23 mouse cellular contexts compared by ENCODE assay signal in genomic region chr17:16633426-16633825, GRCm38 (mm10).
DNase-seq lines count a peak whose midpoint lies in the region; ATAC-seq lines count a peak whose summit lies in the region.
"Had no signal": no experiment of that assay in that cellular context is flagged by ENCODE, and none has a peak within 500 bp of the region (broad histone marks: within the 10 kb centered on the region; RNA-seq: fewer than 3 reads in every experiment).

No protein-coding gene starts in this region.

- H3K9me3 ChIP-seq in embryonic facial prominence, embryonic 11.5 days (replicated peaks; ENCODE audit: control insufficient read depth, low read length): no peaks in the 10 kb centered on the region
- no peaks in the 10 kb centered on the region for H3K9me3 ChIP-seq in embryonic facial prominence, embryonic 10.5 days
- no peaks in the 10 kb centered on the region for H3K9me3 ChIP-seq in limb, embryonic 13.5 days
- no peaks in the 10 kb centered on the region; the same call in 1 of the 2 replicates for H3K9me3 ChIP-seq in limb, embryonic 10.5 days (replicated peaks)
- H3K9me3 ChIP-seq in embryonic facial prominence, embryonic 14.5 days (ENCODE audit: control insufficient read depth, low read length): no peaks in the 10 kb centered on the region
- H3K9me3 ChIP-seq: embryonic facial prominence, embryonic 13.5 days; hindbrain, embryonic 12.5 days; liver, embryonic 12.5 days; midbrain, embryonic 10.5 days; neural tube, embryonic 13.5 days had no signal

- H3K4me1 ChIP-seq in embryonic facial prominence, embryonic 11.5 days (ENCODE audit: control insufficient read depth, insufficient read depth, low read length): no peaks in the 10 kb centered on the region
- no peaks in the 10 kb centered on the region for H3K4me1 ChIP-seq in embryonic facial prominence, embryonic 10.5 days
- H3K4me1 ChIP-seq in limb, embryonic 13.5 days: no peaks in the 10 kb centered on the region
- no peaks in the 10 kb centered on the region for H3K4me1 ChIP-seq in limb, embryonic 10.5 days
- H3K4me1 ChIP-seq in embryonic facial prominence, embryonic 14.5 days (ENCODE audit: control insufficient read depth, insufficient read depth, low read length): no peaks in the 10 kb centered on the region
- H3K4me1 ChIP-seq: embryonic facial prominence, embryonic 13.5 days; hindbrain, embryonic 12.5 days; liver, embryonic 12.5 days; midbrain, embryonic 10.5 days; neural tube, embryonic 13.5 days had no signal

- DNase-seq in embryonic facial prominence, embryonic 11.5 days (ENCODE audit: low spot score): peak; percentile 4
- no peak for DNase-seq in embryonic facial prominence, embryonic 10.5 days (ENCODE audit: low spot score)
- no peak for DNase-seq in limb, embryonic 10.5 days (ENCODE audit: low spot score)
- DNase-seq in MEL-GATA-1-ER (ENCODE audit: extremely low read depth, low read depth): peak; percentile 2
- DNase-seq in embryonic facial prominence, embryonic 14.5 days (ENCODE audit: low spot score): peak; percentile 3
- DNase-seq in spleen, postnatal 14 days (ENCODE audit: low spot score in 2 of 2): no peak
- DNase-seq in urinary bladder, postnatal 36 days (ENCODE audit: low spot score in 2 of 2): no peak
- DNase-seq: adrenal gland, adult 2 months; cerebellum, adult 9-10 months; forebrain, postnatal 0 days; heart, postnatal 10 days; left cerebral cortex, postnatal 4 days; lung, adult 2 months; spleen, adult 18-20 months; thymus, adult 2 months had no signal

- H3K27ac ChIP-seq in embryonic facial prominence, embryonic 11.5 days (replicated peaks; ENCODE audit: low read depth, low read length): no peak overlapping the region
- H3K27ac ChIP-seq in embryonic facial prominence, embryonic 10.5 days (replicated peaks): no peak overlapping the region
- H3K27ac ChIP-seq in limb, embryonic 13.5 days: no peak overlapping the region
- H3K27ac ChIP-seq in limb, embryonic 10.5 days: no peak overlapping the region
- H3K27ac ChIP-seq in embryonic facial prominence, embryonic 14.5 days (replicated peaks; ENCODE audit: low read depth, low read length): no peak overlapping the region
- H3K27ac ChIP-seq: embryonic facial prominence, embryonic 13.5 days; hindbrain, embryonic 12.5 days; liver, embryonic 12.5 days; macrophage; midbrain, embryonic 10.5 days; neural tube, embryonic 13.5 days had no signal

- no peaks in the 10 kb centered on the region for H3K36me3 ChIP-seq in embryonic facial prominence, embryonic 11.5 days (replicated peaks; ENCODE audit: control insufficient read depth, insufficient read depth, low read depth, low read length)
- H3K36me3 ChIP-seq in embryonic facial prominence, embryonic 10.5 days (replicated peaks): no peaks in the 10 kb centered on the region
- H3K36me3 ChIP-seq in limb, embryonic 13.5 days: no peaks in the 10 kb centered on the region
- H3K36me3 ChIP-seq in limb, embryonic 10.5 days: no peaks in the 10 kb centered on the region
- H3K36me3 ChIP-seq in embryonic facial prominence, embryonic 14.5 days (ENCODE audit: control insufficient read depth, insufficient read depth, low read length): no peaks in the 10 kb centered on the region
- H3K36me3 ChIP-seq: embryonic facial prominence, embryonic 13.5 days; hindbrain, embryonic 12.5 days; liver, embryonic 12.5 days; midbrain, embryonic 10.5 days; neural tube, embryonic 13.5 days had no signal

- H3K4me3 ChIP-seq in embryonic facial prominence, embryonic 11.5 days (ENCODE audit: low read depth, low read length): no peak overlapping the region
- H3K4me3 ChIP-seq in embryonic facial prominence, embryonic 10.5 days: no peak overlapping the region
- no peak overlapping the region for H3K4me3 ChIP-seq in limb, embryonic 13.5 days
- no peak overlapping the region for H3K4me3 ChIP-seq in limb, embryonic 10.5 days
- no peak overlapping the region for H3K4me3 ChIP-seq in embryonic facial prominence, embryonic 14.5 days (ENCODE audit: low read depth, low read length)
- H3K4me3 ChIP-seq: embryonic facial prominence, embryonic 13.5 days; hindbrain, embryonic 12.5 days; liver, embryonic 12.5 days; midbrain, embryonic 10.5 days; neural tube, embryonic 13.5 days had no signal

- H3K4me2 ChIP-seq in embryonic facial prominence, embryonic 11.5 days (ENCODE audit: low read depth, low read length): no peak overlapping the region
- H3K4me2 ChIP-seq in limb, embryonic 13.5 days (replicated peaks): no peak overlapping the region
- H3K4me2 ChIP-seq in embryonic facial prominence, embryonic 14.5 days (ENCODE audit: low read depth, low read length): no peak overlapping the region
- H3K4me2 ChIP-seq: embryonic facial prominence, embryonic 13.5 days; heart, embryonic 11.5 days; hindbrain, embryonic 12.5 days; liver, embryonic 12.5 days; neural tube, embryonic 13.5 days had no signal

- ATAC-seq in embryonic facial prominence, embryonic 11.5 days (replicated peaks; ENCODE audit: insufficient number of reproducible peaks, low FRiP score, low TSS enrichment, low read depth): no peak
- peak; percentile 28; the same call in 1 of the 2 replicates for ATAC-seq in limb, embryonic 13.5 days (ENCODE audit: low FRiP score, low read depth)
- no peak for ATAC-seq in embryonic facial prominence, embryonic 14.5 days (ENCODE audit: low read depth)
- ATAC-seq: forebrain, postnatal 0 days; liver, embryonic 12.5 days had no signal

- H3K27me3 ChIP-seq in embryonic facial prominence, embryonic 11.5 days (ENCODE audit: control insufficient read depth, insufficient read depth, low read length): no peaks in the 10 kb centered on the region
- H3K27me3 ChIP-seq in embryonic facial prominence, embryonic 10.5 days (replicated peaks; ENCODE audit: low read depth, poor library complexity, severe bottlenecking): no peaks in the 10 kb centered on the region
- no peaks in the 10 kb centered on the region for H3K27me3 ChIP-seq in limb, embryonic 13.5 days
- H3K27me3 ChIP-seq in limb, embryonic 10.5 days (ENCODE audit: low read depth, poor library complexity, severe bottlenecking): no peaks in the 10 kb centered on the region
- no peaks in the 10 kb centered on the region for H3K27me3 ChIP-seq in embryonic facial prominence, embryonic 14.5 days (replicated peaks; ENCODE audit: control insufficient read depth, insufficient read depth, low read length)
- H3K27me3 ChIP-seq: embryonic facial prominence, embryonic 13.5 days; hindbrain, embryonic 12.5 days; liver, embryonic 12.5 days; neural tube, embryonic 13.5 days had no signal

- H3K9ac ChIP-seq in embryonic facial prominence, embryonic 11.5 days (replicated peaks; ENCODE audit: low read length): no peak overlapping the region
- no peak overlapping the region for H3K9ac ChIP-seq in limb, embryonic 13.5 days
- H3K9ac ChIP-seq in embryonic facial prominence, embryonic 14.5 days (ENCODE audit: low read depth, low read length): no peak overlapping the region
- H3K9ac ChIP-seq: embryonic facial prominence, embryonic 13.5 days; forebrain, postnatal 0 days; hindbrain, embryonic 12.5 days; liver, embryonic 12.5 days; neural tube, embryonic 13.5 days had no signal

Comparison
In these comparisons a context has a peak if more than half of its experiments do, and no peak if none do; other contexts are left out.
1. DNase-seq: peak in embryonic facial prominence, embryonic 11.5 days (single experiment), MEL-GATA-1-ER (single experiment) and embryonic facial prominence, embryonic 14.5 days (single experiment); none in embryonic facial prominence, embryonic 10.5 days (single experiment), limb, embryonic 10.5 days (single experiment), spleen, postnatal 14 days (0 of 2) and urinary bladder, postnatal 36 days (0 of 2).